Mouse (Mus musculus) kidney, adult 2 months (tissue): ENCODE data around the gene Ulk3. TPM values are rescaled to one million over a fixed set of nuclear protein-coding genes. Genes with fewer than 3 reads are reported as not detected.
A peak's percentile ranks its signal among the peaks of the same experiment; 100 is the strongest.

Source experiments
- DNase-seq: peaks from one replicate; pipeline ENCODE4 v3.0.0; 2021
- H3K27ac ChIP-seq: fragments of 200-500 bp; 2 replicates; pipeline ENCODE4 v1.5.1; 2012; ENCODE audit warnings: low read depth, low read length, control low read depth, inconsistent platforms; ENCODE audit not compliant: insufficient read depth
- H3K27me3 ChIP-seq: fragments of 200-500 bp; replicated peaks from 2 replicates; pipeline ENCODE4 v1.6.1; 2012; ENCODE audit warnings: mild to moderate bottlenecking, moderate library complexity, low read length, inconsistent platforms; ENCODE audit not compliant: control insufficient read depth, insufficient read depth
- H3K36me3 ChIP-seq: fragments of 200-500 bp; 2 replicates; pipeline ENCODE4 v1.6.1; 2012; ENCODE audit warnings: mild to moderate bottlenecking, moderate library complexity, low read length, inconsistent platforms; ENCODE audit not compliant: control insufficient read depth, insufficient read depth
- H3K4me1 ChIP-seq: fragments of 200-500 bp; 2 replicates; pipeline ENCODE4 v1.6.1; 2011; ENCODE audit warnings: low read length; ENCODE audit not compliant: control insufficient read depth, insufficient read depth
- H3K4me3 ChIP-seq: fragments of 200-500 bp; 2 replicates; pipeline ENCODE4 v1.5.1; 2011; ENCODE audit warnings: mild to moderate bottlenecking, low read depth, low read length, control low read depth; ENCODE audit not compliant: insufficient read depth
- CTCF ChIP-seq: fragments of 200-500 bp; conservative IDR thresholded peaks from 2 replicates; pipeline ENCODE4 v1.5.1; 2011; ENCODE audit warnings: low read depth, mild to moderate bottlenecking, control low read depth, low read length, moderate library complexity, mixed read lengths; ENCODE audit not compliant: insufficient read depth, insufficient read length
- POLR2A ChIP-seq: fragments of 200-500 bp; IDR thresholded peaks from one replicate; pipeline ENCODE4 v1.6.1; 2011; ENCODE audit warnings: low read depth, low read length, control low read depth
- WGBS: fragments of 180-500 bp; shearing (Covaris S2); methylation state at CpG from one replicate; pipeline ENCODE4 v1.1.7; 2018; 5-methylcytosine and 5-hydroxymethylcytosine counted together
- polyA plus RNA-seq: library from polyadenylated mRNA; depleted of rRNA; stranded (reverse); fragments of >200 nt; gene quantifications from 2 replicates; pipeline ENCODE4 v1.2.3, GENCODE M21; 2012

Gene Ulk3
- polyA plus RNA-seq, 1 experiment, result 26.9 TPM

DNA sequence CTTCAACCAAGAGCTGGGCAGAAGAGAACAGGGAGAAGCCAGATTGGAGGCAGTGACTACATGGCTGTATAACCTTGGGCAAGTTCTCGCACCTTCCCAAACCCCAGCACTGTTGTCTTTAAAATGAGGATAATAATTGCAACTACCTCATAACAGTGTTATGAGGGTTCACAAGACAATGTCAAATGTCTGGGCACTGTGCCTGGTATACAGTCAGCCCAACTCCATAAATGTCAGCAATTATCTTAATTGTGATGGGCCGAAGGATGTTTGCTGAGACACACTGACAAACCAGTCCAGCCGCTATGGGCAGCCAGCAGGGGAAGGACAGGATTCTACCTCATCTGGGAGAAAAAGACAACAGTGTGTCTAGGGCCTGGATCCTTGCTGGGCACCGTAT is 25.5 kb downstream of the Ulk3 start:
- Histone ChIP-seq H3K4me1 (no peaks in the 10 kb centered on the region), H3K27ac (no peak overlapping the region), H3K27me3 (no peaks in the 10 kb centered on the region), H3K4me3 (no peak overlapping the region), H3K36me3 (no peaks in the 10 kb centered on the region)
- WGBS, result 79% methylated on average over 4 of the region's 4 CpGs
- DNase-seq, result no peak
- TF ChIP-seq POLR2A (no peak), CTCF (no peak)

DNA sequence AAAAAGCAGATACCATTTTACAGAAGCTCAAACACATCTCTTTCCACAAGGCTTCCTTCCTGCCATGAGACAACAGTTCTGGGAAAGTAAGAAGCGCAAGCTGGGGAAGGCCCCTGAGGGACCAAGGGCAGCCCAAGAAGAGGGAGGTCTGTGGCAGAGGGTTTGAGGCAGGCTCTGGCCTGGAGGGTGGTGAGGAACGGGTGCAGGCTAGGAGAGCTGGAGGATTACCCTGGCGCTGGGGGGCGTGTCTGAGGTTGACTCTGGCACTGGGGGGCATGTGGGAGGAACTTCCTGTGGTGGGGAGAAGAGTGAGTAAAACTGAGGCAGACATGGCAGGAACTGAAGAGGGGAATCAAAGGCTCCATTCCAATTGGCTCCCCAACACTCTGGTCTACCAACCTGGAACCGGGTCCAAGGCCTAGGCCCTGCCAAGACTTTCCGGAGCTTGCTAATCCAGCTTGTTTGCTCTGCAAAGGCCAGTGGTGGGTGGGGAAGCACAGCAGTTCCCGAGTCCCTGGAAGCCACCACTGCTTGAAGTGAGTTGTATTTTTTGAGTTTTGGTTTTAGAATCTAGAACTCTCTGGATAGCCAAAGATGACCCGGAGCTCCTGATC is 28.4 kb downstream of the Ulk3 start:
- no peak for TF ChIP-seq POLR2A
- no peak for TF ChIP-seq CTCF
- no peak overlapping the region for H3K4me3 ChIP-seq
- H3K27me3 ChIP-seq, result no peaks in the 10 kb centered on the region
- no peak for DNase-seq
- WGBS, result 78% methylated on average over 8 of the region's 8 CpGs
- no peaks in the 10 kb centered on the region for H3K36me3 ChIP-seq
- H3K27ac ChIP-seq, result no peak overlapping the region
- no peaks in the 10 kb centered on the region for H3K4me1 ChIP-seq

- no peak for DNase-seq
- no peaks in the 10 kb centered on the region for H3K27me3 ChIP-seq
- no peaks in the 10 kb centered on the region for H3K36me3 ChIP-seq
- TF ChIP-seq POLR2A, result no peak
- TF ChIP-seq CTCF, result no peak
- 55% methylated on average over 8 of the region's 8 CpGs for WGBS
- H3K27ac ChIP-seq, result no peak overlapping the region
- no peaks in the 10 kb centered on the region for H3K4me1 ChIP-seq
- H3K4me3 ChIP-seq, result no peak overlapping the region
These were observed 29.6 kb downstream of the Ulk3 start for GRCm38 (mm10) chr9:57618854-57619253.

DNA sequence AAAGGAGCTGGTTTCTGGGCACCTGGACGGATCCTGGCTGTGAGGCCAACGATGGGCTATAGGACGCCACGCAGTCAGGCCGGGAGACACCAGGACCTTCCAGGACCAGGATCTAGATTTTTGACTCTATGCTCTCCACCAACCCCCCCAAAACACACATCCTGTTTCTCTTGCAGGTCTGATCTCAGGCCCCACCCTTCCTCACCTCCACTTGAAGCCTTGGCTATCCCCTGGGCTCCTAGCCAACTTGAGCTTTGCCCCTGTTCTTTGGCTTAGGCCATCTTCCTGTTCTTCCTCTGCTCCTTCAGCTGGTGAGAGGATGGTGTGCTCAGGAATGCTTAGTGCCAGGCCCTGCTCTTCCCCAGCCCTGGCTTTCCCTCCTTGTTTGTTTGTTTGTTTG is 31.4 kb downstream of the Ulk3 start, which contains the start of gene Lman1l:
Gene Lman1l, minus strand, starts transcription at position 101 of the 400 bp plus-strand sequence.
- H3K27me3 ChIP-seq, result no peaks in the 10 kb centered on the region
- TF ChIP-seq CTCF (no peak), POLR2A (no peak)
- H3K4me1 ChIP-seq, result no peaks in the 10 kb centered on the region
- H3K36me3 ChIP-seq, result no peaks in the 10 kb centered on the region
- WGBS, result 95% methylated on average over 5 of the region's 5 CpGs
- no peak within 1 kb of the TSS for H3K4me3 ChIP-seq
- H3K27ac ChIP-seq, result no peak within 1 kb of the TSS
- no peak for DNase-seq

DNA sequence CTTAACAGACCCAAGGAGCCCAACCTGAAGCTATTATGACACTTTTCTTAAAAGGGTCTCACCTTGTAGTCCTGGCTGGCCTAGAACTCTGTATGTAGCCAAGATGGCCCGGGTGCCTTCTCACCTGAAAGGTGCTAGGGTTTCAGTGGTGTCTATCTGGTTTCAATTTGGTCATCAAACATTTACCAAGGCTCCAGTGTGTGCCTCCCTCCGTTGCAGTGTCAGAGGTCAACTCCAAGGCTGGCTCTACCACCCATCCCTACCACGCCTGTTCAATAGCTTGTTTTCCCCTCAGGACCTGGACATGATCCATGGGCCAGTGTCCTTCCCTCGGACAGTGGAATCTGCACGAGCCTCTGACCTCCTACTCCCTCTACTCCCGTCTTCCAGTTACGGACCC is 35.0 kb downstream of the Ulk3 start:
- no peaks in the 10 kb centered on the region for H3K27me3 ChIP-seq
- no peak overlapping the region for H3K4me3 ChIP-seq
- peaks cover 2% of the 10 kb centered on the region; the same call in 1 of the 2 replicates for H3K36me3 ChIP-seq
- 45% methylated on average over 7 of the region's 7 CpGs for WGBS
- H3K4me1 ChIP-seq, result no peaks in the 10 kb centered on the region
- no peak overlapping the region for H3K27ac ChIP-seq
- TF ChIP-seq POLR2A, result no peak
- TF ChIP-seq CTCF, result no peak
- DNase-seq, result peak; percentile 27

DNA sequence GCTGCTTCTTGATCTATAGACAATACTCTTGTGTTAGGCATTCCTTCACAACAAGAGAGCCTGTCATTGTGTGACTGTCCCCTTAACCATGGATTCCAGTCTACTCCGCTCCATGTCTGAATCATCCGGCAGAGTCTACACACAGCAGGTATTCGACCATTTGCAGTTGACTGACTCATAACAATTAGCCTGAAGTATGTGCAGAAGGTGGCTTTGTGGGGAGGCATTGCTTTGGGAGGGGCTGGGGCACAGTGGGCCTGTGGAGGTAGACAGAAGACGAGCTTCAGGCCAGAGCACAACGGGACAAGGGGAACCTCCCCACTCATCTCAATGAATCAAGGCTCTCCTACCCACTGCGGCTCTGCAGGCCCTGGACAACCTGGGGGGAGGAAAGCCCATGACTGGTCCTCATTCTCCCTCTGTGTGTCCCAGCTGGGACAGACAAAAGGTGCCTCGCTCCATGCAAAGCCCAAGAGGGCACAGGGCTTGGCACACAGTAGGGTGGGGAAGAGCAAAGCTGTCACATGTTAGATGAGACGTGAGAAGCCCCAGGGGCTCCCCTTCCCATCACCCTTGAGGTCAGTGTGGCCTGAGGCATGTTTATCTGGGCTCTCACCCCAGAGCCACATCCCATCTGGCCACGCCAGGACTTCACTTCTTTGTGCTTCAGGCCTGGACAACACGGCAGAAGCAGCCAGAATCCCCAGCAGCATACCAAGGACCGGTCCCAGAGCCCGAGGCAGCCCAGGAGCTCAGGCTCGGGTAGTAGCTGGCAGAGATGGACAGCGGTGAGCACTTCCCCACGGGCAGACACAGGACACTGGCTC is 36.6 kb downstream of the Ulk3 start:
- no peak for TF ChIP-seq CTCF
- TF ChIP-seq POLR2A, result no peak

GRCm38 (mm10) chr9:57627191-57627590 is 37.9 kb downstream of the Ulk3 start:
- TF ChIP-seq POLR2A (no peak), CTCF (no peak)
- no peak for DNase-seq
- H3K4me1 ChIP-seq, result no peaks in the 10 kb centered on the region
- peaks cover 2% of the 10 kb centered on the region; the same call in 1 of the 2 replicates for H3K36me3 ChIP-seq
- no peak overlapping the region for H3K4me3 ChIP-seq
- no peaks in the 10 kb centered on the region for H3K27me3 ChIP-seq
- H3K27ac ChIP-seq, result no peak overlapping the region
- 82% methylated on average over 17 of the region's 17 CpGs for WGBS

More for the DNA sequence above, 36.6 kb downstream of the Ulk3 start:
- Histone ChIP-seq H3K36me3 (peaks cover 2% of the 10 kb centered on the region; the same call in 1 of the 2 replicates), H3K4me3 (no peak overlapping the region), H3K27ac (no peak overlapping the region), H3K4me1 (no peaks in the 10 kb centered on the region), H3K27me3 (no peaks in the 10 kb centered on the region)
- no peak for DNase-seq
- 76% methylated on average over 15 of the region's 15 CpGs for WGBS

- Histone ChIP-seq H3K4me1 (no peaks in the 10 kb centered on the region), H3K27ac (no peak overlapping the region), H3K4me3 (no peak overlapping the region), H3K27me3 (no peaks in the 10 kb centered on the region), H3K36me3 (peaks cover 2% of the 10 kb centered on the region; the same call in 1 of the 2 replicates)
- 89% methylated on average over 11 of the region's 11 CpGs for WGBS
- TF ChIP-seq POLR2A (no peak), CTCF (no peak)
- DNase-seq, result no peak
These were observed 38.6 kb downstream of the Ulk3 start for GRCm38 (mm10) chr9:57627892-57628291.
